Mouse (Mus musculus) left cerebral cortex, postnatal 4 days (tissue): ENCODE measurements at regions not wholly inside any gene's neighbourhood (a gene's known extent, or its start where the extent isn't known, plus 50 kb on each side); places are given as distances from the start of the nearest gene placed in this dataset.

Experiments used
- DNase-seq: peaks from one replicate; pipeline ENCODE4 v3.0.0-alpha.2; 2022
- intact Hi-C: fragments of 180-260 bp; cut with DNase I; formaldehyde crosslinking; loops from one replicate; pipeline ENCODE4 v1.15.1; 2025

DNA sequence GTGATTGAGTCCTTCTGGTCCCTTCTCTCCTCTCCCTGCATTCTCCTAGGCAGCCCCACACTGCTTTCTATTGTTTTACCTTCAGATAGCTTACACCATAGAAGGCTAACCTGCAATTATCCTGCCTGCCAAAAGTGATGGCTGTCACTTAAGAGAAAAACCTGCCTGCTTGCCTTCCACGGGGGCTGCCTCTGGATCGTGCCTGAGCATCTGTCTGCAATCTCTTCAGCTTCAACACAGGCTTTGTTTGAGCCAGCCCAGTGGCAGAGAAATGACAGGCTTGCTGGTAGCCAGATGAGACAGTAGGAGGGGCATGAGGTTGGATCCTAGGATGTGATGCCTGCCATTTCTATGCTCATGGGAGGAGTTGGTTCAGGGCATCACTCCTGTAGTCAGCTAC lies 345.2 kb upstream of the Tshz3 start:
- no peak for DNase-seq
- intact Hi-C loops = no loop called here

DNA sequence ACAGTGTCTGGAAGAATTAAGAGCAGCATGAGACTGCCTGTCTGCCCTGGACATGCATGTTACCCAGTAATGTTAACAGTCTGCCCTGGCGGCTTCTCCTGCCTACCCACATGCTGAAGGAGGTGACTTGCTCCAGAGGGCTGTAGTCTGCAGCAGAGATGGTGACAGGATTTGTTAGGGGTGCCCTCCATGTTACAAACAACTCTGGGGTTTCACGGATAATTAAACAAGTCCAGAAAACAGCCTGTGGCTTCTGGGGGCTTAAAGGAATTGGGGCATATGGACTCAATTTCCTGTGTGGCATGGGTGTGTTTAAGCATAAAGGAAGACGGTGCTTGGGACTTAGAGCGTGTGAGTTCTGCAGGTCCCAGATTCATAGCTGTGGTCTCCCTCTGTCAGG lies 347.3 kb upstream of the Tshz3 start:
- no peak for DNase-seq
- intact Hi-C loops = no loop called here

DNA sequence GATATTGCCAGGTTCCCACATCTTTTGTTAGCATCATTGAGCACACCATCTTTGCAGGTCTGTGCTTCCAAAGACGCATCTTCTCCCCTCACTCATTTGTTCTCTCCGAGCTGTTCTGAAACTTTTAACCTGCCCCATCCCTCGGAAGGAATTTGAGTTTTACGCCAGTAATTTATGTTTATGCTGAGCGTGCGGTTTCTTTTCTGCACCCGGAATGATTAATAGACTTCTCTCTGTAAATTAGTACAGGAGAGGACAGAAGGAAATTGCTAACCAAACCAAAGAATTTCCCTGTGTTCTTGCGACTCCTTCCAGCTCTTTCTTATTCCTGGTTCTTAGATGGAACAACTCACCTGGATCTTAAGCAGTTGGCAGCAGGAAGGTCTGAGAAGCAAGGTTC lies 349.7 kb upstream of the Tshz3 start:
- DNase-seq = no peak
- intact Hi-C loops = no loop called here

DNA sequence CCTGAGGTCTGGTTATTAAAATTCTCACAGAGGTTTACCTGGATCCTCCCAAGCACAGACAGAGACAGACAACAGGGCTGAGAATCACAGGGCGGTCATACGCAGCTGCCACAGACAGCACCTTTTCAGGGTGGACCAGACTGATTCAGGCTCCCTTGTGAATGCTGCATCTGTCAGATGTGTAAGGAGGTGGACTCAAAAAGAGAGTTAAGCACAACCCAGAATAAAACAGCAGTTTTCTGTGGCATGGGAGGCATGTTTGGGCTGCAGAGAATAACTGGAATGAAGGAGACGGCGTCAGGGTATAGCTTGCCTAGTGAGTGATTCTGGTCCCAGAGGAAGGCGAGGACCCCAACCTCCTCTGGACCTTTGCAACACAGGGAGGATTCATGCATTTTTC lies 363.1 kb upstream of the Tshz3 start:
- no peak for DNase-seq
- intact Hi-C loops = loop anchor here (10.0 kb wide), 2 partner anchors 270 to 360 kb away; partner anchors contain the start of gene Tshz3

DNA sequence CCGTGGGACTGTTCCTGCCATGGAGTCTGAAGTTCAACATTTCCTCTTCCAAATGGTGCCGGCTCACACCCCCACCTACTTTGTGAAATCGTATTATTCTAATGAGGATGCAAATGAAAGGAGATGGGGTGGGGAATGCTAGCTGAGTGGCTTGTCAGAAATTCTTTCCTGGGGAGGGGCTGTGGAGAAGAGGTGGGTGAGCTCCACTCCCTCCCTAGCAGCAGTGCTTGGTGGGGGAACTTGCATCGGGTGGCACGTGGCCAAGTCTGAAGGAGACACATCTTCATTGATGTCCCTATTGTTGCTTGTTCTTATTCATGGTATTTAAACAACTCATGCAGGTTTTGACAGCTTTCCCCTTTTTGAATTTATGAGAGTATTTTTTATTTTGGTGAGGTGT lies 363.8 kb upstream of the Tshz3 start:
- intact Hi-C loops = loop anchor here (10.0 kb wide), 2 partner anchors 269 to 361 kb away; partner anchors contain the start of gene Tshz3
- peak; percentile 8 for DNase-seq

DNA sequence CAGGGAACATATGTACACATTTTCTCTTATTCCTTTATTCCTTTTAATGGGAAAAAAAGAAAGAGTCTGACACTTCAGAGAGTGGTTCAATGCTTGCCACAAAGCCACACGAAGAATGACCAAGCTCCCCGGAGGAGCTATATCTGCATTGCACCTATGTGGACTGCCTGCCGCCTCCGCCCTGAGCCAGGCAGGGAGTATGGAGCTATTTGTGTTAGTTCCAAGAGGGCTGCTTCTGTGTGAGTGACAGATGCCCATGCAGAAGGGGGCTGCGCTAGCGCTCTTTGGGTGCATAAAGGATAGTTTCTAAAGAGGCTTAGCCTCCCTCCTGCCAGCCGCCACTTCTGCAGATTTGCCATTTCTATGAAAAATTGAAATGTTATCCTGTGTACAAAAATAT lies 365.3 kb upstream of the Tshz3 start:
- no peak for DNase-seq
- intact Hi-C loops = loop anchor here (10.0 kb wide), 2 partner anchors 268 to 362 kb away; partner anchors contain the start of gene Tshz3

DNA sequence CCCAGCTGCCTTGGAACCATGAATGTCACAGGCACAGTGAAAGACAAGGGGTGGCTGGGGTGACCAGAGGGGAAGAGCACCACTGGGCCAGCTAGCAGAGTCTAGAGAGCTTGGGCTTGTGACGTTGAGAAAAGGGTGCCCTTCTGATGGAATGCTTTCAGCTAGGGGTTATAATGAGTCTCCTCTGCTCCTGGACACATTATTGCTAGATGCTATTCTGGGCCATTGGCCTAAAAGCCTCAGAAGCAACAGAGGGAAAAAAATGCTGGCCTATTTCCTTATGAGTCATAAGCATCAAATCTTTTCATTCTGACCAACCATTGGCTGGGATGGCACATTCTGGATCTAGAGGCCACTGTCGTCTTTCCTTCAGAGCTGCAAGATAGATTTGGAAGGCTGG lies 369.8 kb upstream of the Tshz3 start:
- DNase-seq = no peak
- intact Hi-C loops = no loop called here

DNA sequence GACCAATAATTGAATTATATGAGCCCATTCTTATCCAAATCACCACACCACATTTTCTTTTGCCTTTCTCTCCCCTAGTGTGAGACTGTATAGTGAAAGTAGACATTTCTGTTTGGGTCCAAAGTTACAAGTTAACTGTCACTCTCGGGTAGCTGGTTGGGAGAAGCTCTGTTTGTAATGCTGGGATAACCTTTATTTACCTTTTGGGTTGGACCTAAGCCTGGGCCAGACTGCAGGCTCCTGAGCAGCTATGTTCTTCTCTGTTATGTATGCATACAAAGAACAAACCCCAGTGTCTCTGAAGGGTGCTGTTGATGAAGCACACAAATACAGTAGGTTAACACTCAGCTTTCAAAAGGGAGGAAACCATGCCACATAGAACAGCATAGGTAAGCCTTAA lies 373.9 kb upstream of the Tshz3 start:
- DNase-seq = no peak
- intact Hi-C loops = no loop called here

DNA sequence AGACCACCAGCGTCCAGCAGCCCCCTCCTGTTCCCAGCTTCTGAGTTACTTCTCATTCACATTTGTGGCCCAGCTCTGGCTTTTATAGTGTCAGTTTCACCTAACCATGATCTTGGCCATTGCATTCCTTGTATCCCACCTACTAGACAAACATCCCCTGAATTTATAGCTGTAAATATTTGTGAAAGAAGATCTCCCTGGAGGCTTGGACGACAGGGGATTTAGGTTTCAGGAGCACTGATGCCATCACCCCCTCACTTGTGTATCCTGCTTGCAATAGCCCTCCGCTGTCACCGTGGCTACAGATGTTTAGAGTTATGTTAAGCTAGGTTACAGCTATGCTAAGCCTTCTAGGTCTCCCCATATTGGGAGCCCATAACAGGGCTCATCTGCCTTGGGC lies 375.7 kb upstream of the Tshz3 start:
- intact Hi-C loops = no loop called here
- DNase-seq = no peak

DNA sequence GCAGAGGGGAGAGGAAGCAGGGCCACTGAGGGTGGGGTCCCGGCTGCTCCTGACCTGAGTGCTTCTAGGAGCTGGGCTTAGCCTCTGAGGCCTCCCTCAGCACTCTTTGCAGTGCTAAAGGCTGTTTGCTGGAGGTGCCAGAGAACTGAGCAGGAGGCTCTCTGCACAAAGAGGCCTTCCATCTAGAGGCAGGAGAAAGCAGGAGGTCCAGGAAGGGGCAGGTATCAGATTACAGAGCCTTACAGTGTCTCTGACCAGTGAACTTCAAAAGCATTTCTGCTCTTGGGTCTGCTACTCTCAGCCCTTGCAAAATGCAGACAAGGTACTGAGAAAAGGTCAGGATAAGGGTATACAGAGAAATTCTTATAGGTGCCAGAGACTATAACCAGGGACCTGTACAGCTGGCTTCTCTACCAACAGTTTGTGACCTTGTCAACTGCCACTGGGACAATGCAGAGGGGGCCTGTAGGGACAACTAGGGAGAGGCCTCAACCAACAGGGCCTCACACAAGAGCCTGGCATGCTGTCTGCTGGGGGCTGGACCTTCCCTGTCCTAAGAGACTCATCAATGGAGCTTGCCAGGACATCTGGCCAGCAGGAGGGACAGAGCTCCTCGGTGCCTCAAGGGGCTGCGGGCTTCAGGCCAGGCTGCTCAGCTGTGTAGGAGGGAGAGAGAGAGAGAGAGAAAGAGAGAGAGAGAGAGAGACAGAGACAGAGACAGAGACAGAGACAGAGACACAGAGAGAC lies 380.3 kb upstream of the Tshz3 start:
- intact Hi-C loops = no loop called here
- DNase-seq = peak; percentile 37

DNA sequence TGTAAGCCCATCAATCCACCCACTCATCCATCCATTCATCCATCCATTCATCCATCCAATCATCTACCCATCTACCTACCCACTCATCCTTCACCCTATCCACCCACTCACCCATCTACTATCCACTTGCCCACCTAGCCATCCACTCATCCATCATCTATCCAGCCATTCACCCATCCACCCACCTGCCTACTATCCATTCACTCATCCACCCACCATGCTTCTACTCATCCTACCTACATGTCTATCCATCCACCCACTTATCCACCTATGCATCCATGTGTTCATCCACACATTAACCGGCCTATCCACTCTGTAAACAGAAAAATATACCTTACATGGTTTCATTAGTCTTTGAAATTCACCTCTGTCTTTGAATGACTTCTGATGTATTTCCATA lies 384.2 kb upstream of the Tshz3 start:
- intact Hi-C loops = no loop called here
- DNase-seq = no peak

DNA sequence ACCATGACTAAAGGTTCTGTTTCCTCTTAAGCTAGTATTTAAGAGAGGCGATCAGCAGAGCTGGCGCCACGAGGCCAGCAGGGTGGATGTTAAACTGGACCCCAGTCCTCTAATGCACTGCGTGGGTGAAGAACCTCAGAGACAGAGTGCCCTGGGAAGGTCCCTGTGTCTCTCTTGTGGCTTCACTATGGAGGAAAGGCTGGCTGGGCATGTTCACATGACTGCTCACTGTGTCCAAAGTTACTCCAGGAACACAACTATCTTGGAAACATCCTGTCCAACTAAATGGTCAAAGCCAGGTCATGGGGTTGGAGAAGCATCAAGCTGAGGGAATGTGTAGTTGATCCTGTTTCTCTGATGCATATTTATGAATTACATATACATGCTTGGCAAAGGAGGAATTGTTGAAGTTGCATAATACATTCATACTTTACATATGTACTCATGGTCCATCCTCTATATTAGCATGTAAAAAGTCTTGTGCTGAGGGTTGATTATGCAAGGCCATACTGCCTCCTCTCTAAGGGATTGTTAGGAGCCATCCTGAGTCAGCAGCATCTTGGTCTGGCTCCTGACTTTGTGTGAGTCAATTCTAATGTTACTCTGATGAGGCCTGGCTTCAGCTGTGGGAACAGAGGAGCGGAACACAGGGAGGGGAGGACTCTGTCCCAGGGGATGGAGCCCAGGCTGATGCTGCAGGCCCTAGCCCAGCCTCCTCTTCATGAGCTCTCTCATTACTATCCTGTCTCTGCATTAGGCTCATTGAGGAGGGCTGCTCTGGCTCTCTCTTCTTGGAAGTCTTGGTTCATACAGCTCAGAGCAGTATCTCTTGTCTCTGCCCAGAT lies 387.9 kb upstream of the Tshz3 start:
- DNase-seq = no peak
- intact Hi-C loops = no loop called here

DNA sequence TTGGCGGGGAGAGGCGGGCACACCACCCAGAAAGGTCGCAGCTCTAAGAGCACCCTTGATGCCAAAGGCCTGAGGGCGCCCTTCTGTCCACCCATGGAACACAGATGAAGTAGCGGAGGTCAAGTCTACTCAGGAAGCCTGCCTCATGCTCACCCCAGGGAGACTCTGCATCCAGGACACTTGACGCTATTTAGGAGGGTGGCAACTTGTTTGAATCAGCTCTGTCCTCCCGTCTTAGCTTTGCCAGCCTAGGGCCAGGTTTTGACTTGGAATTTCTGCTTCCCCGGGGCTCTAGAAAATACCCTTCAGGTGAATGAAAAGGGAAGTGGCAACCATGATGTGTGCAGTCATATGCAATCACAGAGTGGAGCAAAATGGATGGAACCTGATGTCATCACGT lies 389.2 kb upstream of the Tshz3 start:
- no peak for DNase-seq
- intact Hi-C loops = no loop called here

DNA sequence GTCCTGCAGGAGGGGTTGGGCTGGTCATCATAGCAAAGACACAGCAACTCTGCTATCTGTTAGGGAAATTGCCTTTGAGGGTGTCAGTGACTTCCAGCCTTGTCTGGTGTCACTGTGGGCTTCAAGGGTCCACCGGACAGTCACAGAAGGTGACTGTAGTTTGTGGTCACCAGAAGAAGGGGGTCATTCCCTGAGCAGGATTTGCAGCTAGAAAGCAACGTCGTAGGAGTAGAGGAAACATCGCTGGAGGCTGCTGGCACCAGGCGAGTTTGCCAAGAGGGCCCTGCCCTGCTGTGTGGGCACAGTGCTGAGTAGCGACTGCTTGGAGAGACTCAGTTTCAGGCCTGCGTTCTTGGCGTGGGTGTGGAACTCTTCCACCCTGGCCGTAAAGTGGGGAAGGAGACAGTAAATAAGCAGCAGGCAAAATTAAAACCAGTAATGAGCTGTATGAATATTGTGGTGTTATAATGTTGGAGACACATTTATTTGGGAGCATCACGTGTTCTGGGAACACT lies 389.8 kb upstream of the Tshz3 start:
- DNase-seq = peak; percentile 15
- intact Hi-C loops = no loop called here

DNA sequence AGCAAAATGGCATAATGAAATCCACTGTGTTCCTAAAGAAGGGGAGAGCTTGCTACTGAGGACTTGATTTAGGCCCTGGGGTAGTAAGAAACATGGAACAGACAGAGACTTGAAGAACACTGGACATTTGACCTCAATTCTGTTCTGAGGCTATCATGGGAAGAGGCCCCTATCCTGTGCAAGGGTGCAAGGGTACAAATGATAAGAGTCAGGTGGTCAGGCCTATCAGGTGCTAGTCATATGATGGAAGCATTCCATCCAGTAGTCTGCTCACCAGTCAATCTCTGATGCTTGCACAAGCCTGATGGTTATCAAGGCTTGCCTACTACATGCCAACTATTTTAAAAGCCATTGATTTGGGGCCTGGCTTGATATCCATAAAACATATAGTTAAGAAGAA lies 420.6 kb upstream of the Tshz3 start:
- no peak for DNase-seq
- intact Hi-C loops = no loop called here

DNA sequence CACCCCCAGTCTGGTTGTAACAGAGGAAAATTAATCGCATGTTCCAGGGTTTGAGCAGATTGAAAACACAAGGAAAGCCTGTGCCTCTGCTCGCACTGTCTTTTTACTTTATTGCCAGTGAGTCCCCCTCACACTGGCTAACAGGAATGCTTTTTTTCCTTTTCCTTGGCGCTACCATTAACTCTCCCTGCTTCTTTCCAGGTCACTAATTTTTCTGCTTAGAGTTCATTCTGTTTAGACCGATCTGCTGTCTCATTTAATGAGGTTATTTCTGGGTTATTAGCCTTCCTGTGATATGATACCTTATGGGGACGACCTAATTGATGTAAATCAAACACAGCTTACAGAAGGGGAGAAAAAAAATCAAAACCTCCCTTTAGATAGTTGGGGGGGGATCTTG lies 429.0 kb upstream of the Tshz3 start:
- DNase-seq = no peak
- intact Hi-C loops = no loop called here

DNA sequence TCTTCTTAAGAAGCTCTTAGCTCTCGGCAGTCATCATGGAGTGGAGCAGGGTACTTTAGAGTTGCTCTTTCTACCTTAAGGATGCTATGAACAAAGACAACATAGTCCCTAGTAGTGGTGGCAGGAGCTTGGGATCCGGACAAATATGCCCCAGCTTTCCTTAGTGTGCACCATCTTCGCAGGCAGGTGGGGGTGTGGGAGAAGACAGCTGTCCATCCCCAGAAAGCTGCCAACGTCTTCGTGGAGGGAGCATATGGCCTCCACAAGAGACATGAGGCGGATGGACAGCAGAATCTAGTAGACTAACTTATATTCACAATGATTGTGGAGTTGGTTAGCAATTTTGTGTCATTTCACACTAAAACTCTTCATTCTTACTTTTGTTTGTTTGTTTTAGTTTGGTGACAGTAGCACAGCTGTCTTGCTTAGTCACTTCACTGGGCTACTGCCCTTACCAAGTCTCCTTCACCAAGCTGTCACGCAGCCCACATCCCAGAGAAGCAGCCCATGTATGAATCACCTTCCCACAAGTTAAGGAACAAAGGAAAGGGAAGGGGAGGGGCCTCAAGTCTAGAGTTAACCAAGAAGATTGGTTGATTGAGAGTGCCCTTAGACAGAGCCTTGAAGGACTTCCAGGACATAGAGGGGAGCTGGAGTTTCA lies 432.6 kb upstream of the Tshz3 start:
- intact Hi-C loops = no loop called here
- DNase-seq = peak; percentile 4

DNA sequence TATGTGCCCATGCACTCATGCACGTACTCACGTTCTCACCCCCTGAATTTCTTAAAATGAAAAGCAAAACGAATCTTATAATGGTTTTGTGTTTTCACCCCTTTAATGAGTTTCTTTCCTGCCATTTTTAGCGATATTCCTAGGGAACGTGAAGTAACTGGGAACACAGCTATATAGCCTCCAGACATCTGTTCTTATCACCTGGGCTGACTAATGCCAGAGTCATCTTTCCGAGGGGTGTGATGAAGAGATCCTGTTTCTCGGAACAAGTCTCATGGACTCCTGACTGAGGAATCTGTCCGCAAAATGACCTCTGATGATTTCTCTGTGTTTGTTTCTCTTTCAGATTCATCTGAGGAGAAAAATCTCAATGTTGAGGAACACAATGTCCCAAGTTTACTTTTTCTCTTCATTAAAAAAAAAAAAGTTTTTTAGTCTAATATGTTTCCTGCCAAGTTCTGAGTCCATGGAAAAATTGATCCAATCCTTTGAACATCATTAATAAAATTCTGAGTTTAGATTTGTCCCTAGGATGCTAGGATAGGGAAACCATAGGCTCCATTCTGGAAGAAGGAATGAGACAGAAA lies 435.7 kb upstream of the Tshz3 start:
- DNase-seq = no peak

DNA sequence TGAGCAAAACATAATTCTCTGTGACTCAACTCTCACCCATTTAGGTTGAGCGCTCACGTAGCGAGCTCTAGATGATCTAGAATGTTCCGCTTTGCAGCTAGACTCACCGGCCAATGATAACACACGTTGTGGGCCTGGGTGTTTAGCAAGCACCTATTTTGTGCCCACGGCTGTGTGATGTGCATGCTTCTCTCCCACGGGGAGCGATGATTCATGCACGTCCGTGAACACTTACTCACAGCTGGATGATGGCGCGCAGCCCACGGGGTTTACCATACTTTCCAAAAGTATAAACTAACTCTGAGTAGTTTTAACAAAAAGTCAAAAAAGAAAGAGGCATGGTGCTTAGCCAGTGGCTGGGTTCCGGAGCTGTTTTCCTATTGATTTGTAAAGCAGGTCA lies 440.8 kb upstream of the Tshz3 start:
- intact Hi-C loops = loop anchor here (5.0 kb wide), 1 partner anchor 860 kb away; no protein-coding TSS in a partner anchor
- no peak for DNase-seq

More for the DNA sequence above, 435.7 kb upstream of the Tshz3 start:
- intact Hi-C loops = no loop called here

DNA sequence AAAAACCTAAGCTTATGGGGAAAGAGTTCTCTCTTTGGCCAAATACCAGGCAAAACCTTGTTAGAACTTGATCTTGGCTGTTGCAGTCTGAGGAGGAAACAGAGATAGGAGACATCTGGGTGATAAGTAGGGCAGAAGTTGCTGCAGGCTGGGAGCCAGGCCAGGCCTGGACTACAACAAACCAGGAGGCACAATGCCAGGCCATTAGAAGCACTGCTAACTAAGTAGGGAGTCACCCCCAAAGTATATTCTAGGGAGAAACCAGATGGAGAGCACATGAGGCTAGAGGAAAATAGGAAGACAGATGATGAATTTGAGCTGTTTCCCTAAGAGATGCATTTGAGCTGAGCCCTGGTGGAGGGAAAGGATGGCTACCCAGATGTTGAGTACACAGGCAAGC lies 444.6 kb upstream of the Zfp507 start:
- intact Hi-C loops = no loop called here
- DNase-seq = peak; percentile 18

DNA sequence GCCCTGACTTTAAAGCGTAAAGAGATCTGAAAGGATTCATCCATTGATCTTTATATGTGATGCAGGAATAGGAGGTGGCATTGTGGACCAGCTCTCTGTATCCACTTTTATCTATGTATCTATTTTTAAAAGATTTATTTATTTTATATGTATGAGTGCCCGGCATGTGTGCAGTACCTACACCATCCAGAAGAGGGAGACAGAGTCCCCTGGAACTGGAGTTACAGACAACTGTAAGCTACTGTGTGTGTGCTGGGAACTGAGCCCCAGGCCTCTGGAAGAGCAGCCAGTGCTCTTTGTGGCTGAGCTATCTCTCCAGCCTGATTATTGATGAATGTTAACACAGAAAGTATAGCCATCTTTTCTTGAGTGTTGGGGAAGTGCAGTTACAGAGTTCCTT lies 433.9 kb upstream of the Zfp507 start:
- DNase-seq = no peak
- intact Hi-C loops = no loop called here
